Mouse (Mus musculus) kidney, adult 8-10 months (tissue): ENCODE data around the gene Vmp1.

Experiments used
- DNase-seq, 2 experiments: peaks; one replicate each; pipeline ENCODE4 v3.0.0; 2022

Gene Vmp1

DNA sequence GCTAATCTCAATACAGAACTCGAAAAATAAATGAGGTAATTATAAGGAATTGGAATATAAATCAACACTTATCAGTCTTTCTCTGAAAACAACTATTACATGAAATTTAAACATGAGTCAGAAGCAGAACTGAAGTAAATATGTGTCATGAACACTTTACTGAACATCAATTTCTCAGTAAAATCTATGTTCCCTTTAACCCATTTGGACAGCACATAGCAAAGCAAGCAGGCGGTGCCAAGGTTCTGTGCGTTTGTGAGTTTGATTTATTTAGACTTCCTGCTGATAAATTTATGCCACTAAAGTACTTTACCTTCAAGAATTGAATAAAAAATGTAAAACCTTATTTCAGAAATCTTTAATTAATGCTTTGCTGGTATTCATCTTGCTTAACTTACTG lies 54.2 kb downstream of the Vmp1 start:
- DNase-seq: no peak

DNA sequence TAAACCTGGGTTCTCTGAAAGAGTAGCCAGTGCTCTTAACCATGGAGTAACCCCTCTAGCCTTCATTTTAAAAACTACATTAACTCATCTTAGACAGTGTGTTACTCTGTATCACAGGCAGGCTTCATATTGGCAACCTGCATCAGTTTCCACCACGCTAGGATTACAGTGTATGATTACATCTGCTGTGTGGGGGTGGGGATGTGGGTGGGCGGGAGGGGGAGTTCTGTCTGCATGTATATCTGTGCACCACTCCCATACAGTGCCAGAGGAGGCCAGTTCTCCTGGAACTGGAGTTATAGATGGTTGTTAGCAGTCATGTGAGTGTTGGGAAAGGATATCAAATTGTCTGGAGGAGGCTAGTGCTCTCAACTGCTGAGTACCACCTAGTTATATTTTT lies 55.2 kb downstream of the Vmp1 start:
- no peak for DNase-seq

DNA sequence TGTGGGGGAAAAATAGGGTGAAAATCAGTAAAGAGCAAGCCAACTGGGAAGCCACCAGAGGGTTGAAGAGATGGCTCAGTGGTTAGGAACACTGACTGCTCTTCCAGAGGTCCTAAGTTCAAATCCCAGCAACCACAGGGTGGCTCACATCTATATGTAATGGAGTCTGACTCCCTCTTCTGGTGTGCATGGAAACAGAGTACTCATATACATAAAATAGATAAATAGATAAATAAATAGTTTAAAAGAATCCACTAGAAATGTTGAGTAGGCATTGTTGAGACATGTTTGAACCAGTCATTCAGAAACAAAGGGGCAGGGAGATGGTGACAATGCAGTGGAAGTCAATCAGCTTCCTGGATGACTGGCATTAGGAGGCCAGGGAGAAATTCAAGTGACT lies 56.0 kb downstream of the Vmp1 start:
- no peak for DNase-seq

DNA sequence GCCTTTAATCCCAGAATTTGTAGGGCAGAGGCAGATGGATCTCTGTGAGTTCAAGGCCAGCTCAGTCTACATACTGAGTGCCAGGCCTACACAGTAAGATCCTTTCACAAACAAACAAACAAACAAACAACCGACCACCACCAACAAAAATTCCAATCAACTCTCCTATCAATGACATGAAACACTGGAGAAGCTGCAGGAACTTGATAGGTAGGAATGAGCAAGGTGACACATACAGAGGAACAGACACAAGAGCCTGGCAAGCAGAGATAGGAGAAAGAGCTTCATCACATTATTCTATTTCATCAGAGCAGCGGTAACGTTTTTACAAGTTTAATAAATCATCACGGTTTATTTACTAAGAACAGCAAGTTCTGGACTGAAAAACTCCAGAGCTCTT lies 56.9 kb downstream of the Vmp1 start:
- DNase-seq: no peak

DNA sequence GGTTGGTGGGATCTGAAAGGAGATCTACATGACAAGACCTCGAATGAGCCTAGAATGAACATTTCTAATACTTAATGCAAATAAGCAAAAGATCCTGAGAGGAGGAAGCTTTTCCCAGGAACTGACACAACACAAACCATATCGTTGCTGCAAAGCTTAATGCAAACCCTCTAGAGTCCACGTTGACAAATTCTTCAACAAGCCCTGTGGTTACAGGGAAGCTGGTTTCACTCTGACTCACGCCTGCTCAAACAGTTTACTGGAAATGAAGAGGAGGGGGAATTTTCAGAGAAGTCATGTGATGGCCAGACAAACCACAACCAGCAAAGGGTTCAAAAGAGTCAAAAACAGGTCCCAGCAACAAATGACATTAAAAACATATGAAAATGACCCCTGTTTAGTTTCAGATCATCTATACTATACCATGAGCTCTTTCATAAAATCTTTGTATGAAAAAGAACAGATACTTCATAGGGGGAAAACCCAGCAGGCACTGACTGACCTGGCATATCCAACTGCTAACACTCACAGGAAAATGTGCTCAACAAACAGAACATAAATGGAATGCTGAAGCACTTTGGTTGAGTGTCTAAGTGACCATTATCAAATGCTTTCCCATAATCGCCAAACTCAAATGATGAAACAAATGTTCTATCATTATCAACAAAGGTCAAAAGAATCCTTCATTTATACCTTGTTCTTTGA lies 59.2 kb downstream of the Vmp1 start:
- no peak for DNase-seq

DNA sequence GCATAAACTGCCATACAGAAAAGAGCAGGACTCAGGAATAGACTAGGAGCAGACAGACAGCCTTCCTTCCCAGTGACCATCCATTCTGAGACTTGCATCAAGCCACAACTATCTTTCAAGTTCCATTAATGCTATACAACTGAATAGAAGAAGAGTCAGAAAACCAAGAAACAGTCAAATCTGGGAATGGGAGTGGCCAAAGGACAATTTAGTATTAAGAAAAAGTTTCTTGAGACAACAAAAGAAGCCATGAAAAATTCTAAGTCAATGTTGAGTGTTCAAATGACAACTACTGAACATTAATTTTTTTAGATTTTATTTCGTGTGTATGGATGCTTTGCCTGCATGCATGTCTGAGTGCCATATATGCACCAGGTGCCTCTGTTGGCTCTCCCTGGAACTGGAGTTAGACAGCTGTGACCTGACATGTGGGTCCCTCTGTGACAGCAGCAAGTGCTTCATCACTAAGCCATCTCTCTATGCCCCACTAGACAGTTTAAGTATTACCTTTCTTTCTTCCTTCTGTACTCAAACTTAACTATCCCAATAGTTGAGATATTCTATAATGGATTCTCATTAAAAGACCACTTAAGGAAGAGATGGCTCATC lies 60.1 kb downstream of the Vmp1 start:
- no peak for DNase-seq

DNA sequence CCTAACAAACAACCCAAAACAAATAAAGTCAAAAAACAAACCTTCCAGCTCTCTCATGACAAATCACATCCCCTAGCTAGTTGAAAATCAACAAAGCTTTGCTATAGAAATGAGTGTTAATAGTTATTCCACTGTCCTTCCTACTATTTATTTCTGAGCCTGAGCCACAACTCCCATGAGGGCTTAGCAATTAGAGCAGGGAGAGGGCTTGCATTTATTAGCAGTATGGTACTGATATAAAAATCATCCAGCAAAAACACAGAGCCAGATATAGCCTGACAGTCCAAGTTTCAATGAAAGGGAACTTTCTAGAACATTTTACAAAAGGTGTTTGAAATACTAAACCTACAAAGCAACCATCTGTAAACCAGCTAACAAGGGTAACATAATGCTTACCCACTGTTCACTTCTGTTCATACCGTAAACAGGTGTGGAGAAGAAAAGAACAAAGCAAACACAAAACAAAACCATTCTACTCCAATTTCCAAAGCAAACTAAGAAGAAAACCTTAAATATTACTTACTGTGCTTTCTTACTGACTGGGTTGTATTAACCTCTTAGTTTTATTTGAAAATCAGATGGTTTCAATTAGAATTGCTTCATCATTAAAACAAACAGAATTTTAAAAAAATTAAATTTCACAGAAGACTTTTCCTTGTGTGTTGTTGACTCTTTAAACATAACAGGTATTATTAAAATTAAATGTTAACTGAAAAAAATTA lies 61.3 kb downstream of the Vmp1 start:
- no peak for DNase-seq

DNA sequence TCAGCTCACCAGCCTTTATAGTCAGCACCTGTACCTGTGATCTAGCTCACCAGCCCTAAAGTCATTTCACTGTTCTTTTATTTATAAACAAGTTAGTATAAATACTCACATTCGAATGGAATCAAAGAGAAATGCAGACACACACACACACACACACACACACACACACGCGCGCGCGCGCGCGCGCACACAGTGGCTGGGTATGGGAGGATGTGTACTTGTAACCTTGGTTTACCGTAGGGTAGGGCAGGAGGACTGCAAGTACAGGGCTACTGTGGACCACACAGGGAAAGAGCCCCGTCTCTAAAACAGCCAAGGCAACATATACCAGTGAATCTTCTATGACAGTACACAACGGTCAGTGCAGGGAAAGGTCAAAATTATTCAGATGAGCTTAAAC lies 62.5 kb downstream of the Vmp1 start:
- no peak for DNase-seq

DNA sequence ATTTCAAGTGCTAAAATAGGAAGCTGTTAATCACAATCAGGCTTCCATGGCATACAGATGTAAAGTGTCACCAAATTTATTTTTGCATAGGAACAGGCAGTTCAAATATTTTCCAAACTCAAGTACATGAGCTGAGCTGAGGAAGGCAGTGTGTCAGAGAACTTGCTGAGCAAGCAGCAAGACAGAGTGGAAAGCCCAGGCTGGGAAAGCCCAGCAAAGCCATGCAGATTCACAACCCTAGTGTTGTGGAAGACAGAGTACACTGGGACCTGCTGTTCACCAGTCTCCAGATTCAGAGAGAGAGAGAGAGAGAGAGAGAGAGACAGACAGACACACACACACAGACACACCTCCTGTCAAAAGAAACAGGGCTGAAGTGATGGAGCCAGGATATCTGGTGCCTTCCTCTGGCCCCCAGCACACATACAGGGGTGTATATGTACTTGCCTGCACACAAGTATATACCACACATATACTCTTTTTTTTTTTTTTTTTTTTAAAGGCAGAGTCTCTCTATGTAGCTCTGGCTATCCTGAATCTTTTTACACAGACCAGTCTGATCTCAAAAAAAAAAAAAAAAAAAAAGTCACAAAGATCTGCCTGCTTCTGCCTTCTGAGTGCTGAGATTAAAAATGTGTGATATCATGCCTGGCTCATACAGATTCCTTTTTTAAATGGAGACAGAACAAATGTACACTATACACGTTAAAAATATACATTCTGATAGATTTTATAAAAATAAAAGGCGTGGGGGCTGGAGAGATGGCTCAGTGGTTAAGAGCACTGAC lies 64.9 kb downstream of the Vmp1 start:
- DNase-seq: no peak

DNA sequence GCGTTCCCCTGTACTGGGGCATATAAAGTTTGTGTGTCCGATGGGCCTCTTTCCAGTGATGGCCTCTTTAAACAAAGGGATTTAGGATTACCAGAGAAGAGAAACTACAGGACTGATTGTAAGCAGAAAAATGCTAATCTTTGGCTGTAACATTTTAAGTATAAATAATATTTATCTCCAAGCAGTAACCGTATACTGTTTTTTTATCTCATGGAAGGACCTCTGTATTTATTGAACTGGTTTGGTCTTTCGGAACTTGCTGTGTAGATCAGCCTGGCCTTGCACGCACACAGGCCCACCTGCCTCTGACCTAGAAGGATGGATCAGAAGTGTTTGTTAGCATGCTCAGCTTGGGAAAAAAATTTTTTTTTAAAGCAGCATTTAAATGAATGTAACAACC lies 69.0 kb downstream of the Vmp1 start:
- no peak for DNase-seq

DNA sequence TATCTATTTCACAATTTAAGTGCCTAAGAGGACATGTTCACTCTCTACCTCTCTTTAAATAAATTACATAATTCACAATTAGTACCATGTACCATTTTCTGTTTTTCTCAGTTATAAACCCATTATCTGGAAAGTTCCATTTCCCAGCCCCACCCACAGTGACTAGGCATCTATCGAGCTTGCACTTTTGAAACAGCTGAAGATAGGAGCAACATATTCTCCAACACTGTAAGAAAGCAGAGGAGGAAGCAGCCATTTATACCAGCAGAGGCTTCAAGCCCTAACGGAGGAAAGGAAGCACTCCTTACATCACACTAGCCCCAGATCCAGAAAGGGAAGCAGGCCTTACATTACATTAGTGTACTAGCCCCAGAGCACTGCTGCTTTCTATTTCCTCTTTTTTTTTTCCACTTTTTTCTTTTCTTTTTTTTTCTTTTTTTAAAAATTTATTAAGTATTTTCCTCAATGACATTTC lies 69.5 kb downstream of the Vmp1 start:
- no peak for DNase-seq

DNA sequence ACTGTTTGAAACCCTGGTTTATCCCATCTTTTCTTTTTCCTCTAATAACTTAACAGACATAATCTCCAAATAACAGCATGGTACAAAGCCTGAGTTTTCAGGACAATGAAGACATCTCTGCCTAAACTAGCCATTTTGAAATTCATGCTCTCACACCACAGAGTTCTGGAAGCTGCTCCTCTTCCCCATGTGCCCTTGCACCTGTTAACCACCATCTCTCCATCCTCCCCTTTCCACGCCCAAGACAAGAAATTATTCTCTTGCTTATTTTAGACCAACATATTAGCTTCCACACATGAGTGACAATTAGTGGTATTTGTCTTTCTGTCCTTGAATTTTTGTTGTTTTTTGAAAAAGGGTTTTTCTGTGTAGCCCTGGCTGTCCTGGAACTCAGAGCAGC lies 71.6 kb downstream of the Vmp1 start:
- no peak for DNase-seq

DNA sequence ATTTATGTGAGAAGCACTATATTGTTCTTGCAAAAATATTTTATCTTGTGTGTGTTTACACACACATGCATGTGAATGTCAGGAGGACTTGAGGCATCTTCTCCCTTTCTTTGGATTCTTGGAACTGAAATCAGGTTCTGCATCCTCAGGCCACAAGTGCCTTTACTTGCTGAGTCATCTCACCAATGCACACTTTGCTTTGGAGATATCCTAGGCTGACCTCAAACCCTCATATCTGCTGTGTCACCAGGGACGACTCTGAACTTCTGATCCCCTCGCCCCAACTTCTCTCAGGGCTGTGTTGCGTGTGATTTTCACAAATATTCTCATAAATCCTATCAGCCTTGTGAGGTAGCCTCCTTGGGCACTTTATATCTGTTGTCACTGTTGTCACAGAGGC lies 73.4 kb downstream of the Vmp1 start:
- no peak for DNase-seq

DNA sequence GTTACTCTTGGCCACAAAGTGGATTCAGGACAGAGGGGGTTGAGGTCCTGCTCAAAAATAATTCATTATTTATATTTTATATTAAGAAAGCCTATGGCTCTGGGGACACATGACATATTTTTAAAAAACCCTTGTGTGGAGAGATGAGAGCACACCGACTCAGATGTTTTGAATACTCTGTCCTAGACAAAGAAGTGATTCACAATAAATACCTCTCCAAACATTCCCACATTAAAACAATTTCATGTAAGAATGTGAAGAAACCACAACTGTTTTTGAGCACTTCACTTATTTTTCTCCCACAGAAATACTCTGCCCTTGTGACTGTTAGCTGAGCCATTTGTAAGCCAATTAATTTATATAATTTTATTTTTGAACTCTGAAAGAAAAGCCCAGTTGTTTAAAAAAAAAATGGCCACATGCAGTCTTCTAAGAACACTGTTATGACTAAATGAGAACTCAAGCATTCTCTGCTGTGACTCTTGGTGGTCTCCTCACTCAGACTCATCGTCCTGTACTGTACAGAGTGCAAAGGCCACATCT lies 75.8 kb downstream of the Vmp1 start:
- DNase-seq: no peak

DNA sequence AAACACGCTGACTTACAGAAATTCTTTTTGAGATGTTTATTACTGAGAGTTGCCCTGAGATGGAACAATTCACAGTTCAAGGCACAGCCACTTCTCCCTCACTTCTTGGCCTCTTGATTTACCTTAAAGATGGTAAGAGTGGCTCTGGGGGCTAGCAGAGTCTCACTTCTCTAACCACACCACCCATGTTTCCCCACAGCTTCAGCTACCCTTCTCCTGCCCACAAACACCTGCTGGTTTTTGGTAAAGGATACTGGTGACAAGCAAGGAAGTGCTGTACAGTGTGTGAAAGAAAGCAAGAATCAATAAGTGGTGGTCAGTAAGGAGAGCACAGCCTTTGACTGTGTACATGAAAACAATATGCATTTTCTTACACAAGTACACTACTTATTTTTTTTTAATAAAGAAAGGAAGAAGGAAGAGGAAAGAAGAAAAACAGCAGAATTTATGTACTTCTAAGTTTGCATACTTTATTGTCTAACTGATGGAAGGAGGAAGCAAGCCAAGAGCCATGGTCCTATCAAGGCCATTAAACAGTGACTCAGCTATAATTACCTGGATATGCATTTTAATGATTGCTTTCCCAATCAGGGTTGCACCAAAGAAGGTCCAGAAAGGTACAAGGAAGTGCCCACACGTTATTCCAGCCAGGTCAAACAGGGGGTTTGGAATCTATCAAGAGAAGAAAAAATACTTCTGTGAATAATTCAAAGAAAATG lies 76.9 kb downstream of the Vmp1 start:
- DNase-seq: no peak

DNA sequence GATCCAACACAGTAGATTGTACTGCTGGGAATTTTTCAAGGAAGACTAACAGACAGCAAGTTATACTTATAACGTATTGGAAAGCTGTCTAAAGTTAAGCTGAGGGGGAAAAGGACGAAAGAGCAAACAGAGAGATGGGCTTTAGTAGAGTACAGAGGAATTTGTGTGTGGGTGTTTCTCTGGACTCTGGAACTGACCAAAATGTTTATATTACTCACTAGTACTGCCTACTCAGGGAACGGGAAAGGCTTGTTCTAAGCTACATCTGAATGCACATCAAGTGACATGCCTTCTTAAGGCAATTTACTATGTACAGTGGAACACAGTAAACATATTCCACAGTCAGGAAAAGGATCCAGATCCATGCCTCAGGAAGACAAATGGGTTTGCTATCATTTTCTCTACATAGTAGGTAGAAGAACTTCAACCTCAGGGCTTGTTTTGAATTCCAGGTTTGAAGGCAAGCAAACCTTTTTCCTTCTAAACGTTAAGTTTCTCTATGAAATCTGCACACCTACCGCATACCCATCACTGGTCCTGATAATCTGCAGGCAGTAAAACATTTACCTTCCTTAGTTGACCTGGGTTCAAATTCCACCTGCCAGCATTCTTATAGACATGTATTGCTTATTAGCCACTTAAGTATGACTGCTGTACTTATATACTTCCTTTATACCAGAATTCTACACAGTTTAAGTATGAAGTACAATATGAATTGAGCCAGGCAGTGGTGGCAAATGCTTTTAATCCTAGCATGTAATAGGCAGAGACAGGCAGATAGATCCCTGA lies 78.7 kb downstream of the Vmp1 start:
- no peak for DNase-seq

DNA sequence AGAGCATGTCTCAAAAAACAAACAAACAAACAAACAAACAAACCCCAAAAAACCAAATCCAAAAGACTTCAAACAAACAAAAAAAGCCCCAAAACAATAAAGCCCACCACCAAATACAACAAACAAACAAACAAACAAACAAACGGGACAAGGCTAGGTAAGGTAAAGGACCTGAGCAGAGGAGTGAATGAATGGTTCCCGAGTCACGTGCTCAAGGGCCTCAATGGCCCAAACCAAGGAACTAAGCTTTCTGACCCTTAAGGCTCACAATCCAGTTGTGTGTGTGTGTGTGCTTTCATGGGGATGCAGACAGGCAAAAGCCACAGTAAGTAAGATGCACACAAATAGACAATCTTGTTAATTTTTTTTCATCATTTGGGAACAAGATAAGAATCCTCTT lies 79.3 kb downstream of the Vmp1 start:
- no peak for DNase-seq

DNA sequence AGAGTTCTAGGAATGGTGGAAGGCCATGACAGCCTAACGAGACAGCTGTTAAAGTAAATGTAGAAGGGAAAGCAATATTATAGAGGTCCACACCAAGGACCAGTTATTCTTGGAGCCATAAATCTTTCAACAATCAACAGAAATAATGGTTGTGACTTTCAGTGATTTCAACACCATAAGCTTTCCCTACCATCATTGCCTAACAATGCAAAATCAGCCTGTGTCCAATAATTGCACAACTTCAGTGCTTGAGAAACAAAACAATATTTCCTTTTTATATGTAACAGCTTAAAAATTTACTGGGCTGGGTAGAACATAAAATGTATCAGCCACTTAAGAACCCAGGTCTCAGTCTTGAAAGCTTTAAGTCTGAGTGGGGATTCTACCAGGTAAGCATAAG lies 79.9 kb downstream of the Vmp1 start:
- no peak for DNase-seq

DNA sequence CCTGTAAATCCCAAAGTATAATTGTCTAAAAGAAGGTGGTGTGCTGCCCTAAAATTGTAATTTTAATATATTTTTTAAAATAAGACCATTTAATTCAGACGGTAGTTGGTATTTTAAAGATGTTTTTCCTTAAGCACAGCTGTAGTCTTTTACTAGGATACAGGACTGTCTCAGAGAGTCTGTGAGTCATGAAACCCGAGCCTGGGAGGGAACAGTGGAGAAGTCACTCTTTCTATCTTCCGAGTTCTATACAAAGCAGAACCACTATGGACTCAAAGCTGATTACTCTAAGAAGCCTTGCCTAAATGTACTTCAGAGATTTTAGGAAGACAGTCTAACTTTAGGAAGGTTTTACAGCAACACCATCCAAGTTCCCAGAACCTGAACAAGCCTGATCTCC lies 81.5 kb downstream of the Vmp1 start:
- no peak for DNase-seq

DNA sequence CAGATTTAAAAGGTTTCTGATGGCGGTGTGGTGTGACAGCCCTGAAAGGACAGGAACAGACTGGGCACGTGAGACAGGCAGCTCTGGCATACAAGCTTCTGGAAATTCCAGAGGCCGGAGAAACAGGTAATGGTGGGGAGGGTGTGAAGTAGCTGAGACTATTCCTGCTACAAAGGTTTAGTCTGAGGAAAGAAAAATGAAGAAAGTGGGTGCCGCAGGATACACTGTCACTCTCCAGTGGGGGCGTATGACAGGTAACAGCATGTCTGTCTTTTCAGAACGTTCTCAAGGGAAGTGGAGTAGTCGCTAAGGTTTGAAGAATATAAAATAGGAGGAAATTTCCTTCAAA lies 83.5 kb downstream of the Vmp1 start:
- no peak for DNase-seq

DNA sequence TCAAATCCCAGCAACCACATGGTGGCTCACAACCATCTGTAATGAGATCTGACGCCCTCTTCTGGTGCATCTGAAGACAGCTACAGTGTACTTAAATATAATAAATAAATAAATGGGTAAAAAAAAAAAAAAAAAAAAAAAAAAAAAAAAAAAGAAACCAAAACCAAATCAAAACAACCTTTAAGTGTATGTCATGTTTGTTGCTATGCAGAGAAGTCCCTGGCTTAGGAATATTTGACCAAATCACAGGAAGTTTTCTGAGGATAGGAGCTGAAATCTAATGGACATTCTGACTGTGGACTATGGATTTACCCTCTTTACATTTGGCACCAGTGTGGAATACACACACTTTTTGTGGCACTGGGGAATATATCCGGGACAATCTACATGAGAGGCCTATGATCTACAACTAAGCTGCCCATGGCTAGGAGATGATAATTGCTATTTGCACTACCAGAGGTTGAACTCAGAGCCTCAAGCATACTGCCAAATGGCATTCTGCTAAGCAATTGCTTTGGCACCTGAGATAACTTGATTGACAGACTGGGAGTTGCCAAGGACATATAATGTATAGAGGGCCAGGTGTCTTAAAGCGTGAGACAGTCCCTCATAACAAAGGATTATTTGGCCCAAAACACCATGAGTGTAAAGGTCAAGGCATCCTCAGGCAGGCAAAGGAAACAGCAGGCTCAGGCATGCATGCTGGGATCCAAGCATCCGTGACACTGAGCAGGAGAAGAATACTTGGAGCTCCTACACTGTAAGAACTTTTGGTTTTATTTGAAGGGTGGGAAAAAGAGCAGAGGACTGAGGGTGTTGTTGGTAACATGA lies 84.0 kb downstream of the Vmp1 start:
- DNase-seq: no peak
